Mouse (Mus musculus) stomach, embryonic 14.5 days (tissue): ENCODE data around the gene Defb5. TPM values are rescaled to one million over a fixed set of nuclear protein-coding genes. Genes with fewer than 3 reads are reported as not detected.
"Not testable (repeated sequence)": the region's sequence is repeated elsewhere in the genome, so short reads cannot be mapped to it uniquely, and the experiment has no call there.

Experiments used
- ATAC-seq: fragments of 200-750 bp; cut with Nextera tagmentation; 2 replicates; pipeline ENCODE4 v1.8.0; 2017; ENCODE audit warnings: low read depth, moderate TSS enrichment; ENCODE audit not compliant: insufficient number of reproducible peaks, insufficient read depth, low FRiP score
- H3K27ac ChIP-seq: fragments of 300-500 bp; sonication (generic); 2 replicates; pipeline ENCODE4 v1.5.1; 2014; ENCODE audit warnings: mild to moderate bottlenecking, low read length, moderate library complexity, mixed read lengths
- H3K27me3 ChIP-seq: fragments of 300-500 bp; sonication (generic); 2 replicates; pipeline ENCODE4 v1.6.1; 2014; ENCODE audit warnings: low read length, control low read depth, mixed read lengths; ENCODE audit not compliant: control insufficient read depth, insufficient read depth
- H3K36me3 ChIP-seq: fragments of 300-500 bp; sonication (generic); 2 replicates; pipeline ENCODE4 v1.6.1; 2014; ENCODE audit warnings: mild to moderate bottlenecking, control low read depth, low read length, moderate library complexity, mixed read lengths; ENCODE audit not compliant: control insufficient read depth, insufficient read depth
- H3K4me1 ChIP-seq: fragments of 300-500 bp; sonication (generic); 2 replicates; pipeline ENCODE4 v1.6.1; 2014; ENCODE audit warnings: low read length, control low read depth, mixed read lengths; ENCODE audit not compliant: control insufficient read depth, insufficient read depth
- H3K4me2 ChIP-seq: fragments of 300-500 bp; sonication (generic); replicated peaks from 2 replicates; pipeline ENCODE4 v1.6.1; 2014; ENCODE audit warnings: low read depth, low read length, control low read depth
- H3K4me3 ChIP-seq: fragments of 300-500 bp; sonication (generic); 2 replicates; pipeline ENCODE4 v1.5.1; 2014; ENCODE audit warnings: low read depth, low read length, control low read depth
- H3K9ac ChIP-seq: fragments of 300-500 bp; sonication (generic); replicated peaks from 2 replicates; pipeline ENCODE4 v1.6.1; 2014; ENCODE audit warnings: low read depth, mild to moderate bottlenecking, control low read depth, low read length, moderate library complexity, mixed read lengths
- H3K9me3 ChIP-seq: fragments of 300-500 bp; sonication (generic); 2 replicates; pipeline ENCODE4 v1.6.1; 2016; ENCODE audit warnings: low read depth, low read length, control low read depth; ENCODE audit not compliant: control insufficient read depth
- WGBS: fragments of 180-500 bp; shearing (Covaris S2); extraction: QIAGEN DNeasy Blood & Tissue Kit; methylation state at CpG from one replicate; pipeline ENCODE4 v1.1.7; 2014; 5-methylcytosine and 5-hydroxymethylcytosine counted together
- polyA plus RNA-seq: library from polyadenylated mRNA; unstranded; fragments of >200 nt; fragmentation: Nextera tagmentation; extraction: Ambion mirVana; gene quantifications from 2 replicates; pipeline ENCODE4 v1.2.1, GENCODE M21; 2014

The Defb5 gene
- not detected in 2 replicates for polyA plus RNA-seq

DNA sequence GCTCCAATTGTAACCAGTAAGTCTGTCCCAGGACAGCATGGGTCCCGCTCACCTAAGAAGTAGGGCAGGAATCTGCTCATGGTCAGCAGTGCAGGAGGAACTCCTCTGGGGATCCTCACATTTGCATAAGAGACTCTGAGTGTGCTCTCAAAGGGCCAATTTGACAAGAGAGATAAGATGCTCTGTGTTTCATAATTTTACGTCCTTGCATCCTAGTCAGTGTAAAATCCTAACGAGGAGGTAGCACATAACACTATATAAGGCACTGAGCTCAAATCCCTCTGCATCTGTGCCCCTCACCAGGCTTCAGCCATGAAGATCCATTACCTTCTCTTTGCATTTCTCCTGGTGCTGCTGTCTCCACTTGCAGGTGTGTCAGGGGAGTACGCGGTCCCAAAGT, at the start of gene Defb5:
Gene Defb5 (plus strand): TSS at position 301 of the 400 bp plus-strand sequence.
- H3K9me3 ChIP-seq: no peaks in the 10 kb centered on the region
- H3K36me3 ChIP-seq: no peaks in the 10 kb centered on the region
- WGBS: 89% methylated on average over 5 of the region's 5 CpGs
- no peak for ATAC-seq
- no peak within 1 kb of the TSS for H3K4me2 ChIP-seq
- H3K4me3 ChIP-seq: no peak within 1 kb of the TSS
- H3K4me1 ChIP-seq: no peaks in the 10 kb centered on the region
- H3K27me3 ChIP-seq: no peaks in the 10 kb centered on the region
- no peak within 1 kb of the TSS for H3K9ac ChIP-seq
- H3K27ac ChIP-seq: no peak within 1 kb of the TSS

GRCm38 (mm10) chr8:19225161-19225560, 22.2 kb upstream of the Defb5 start, which contains the start of gene Defb6:
Gene Defb6 (plus strand): TSS chr8:19225478.
- WGBS: 59% methylated on average over 1 of the region's 1 CpGs
- H3K4me1 ChIP-seq: no peaks in the 10 kb centered on the region
- ATAC-seq: no peak
- no peaks in the 10 kb centered on the region for H3K9me3 ChIP-seq
- no peaks in the 10 kb centered on the region for H3K36me3 ChIP-seq
- no peaks in the 10 kb centered on the region for H3K27me3 ChIP-seq
- no peak within 1 kb of the TSS for H3K27ac ChIP-seq
- no peak within 1 kb of the TSS for H3K4me3 ChIP-seq
- H3K4me2 ChIP-seq: no peak within 1 kb of the TSS
- H3K9ac ChIP-seq: no peak within 1 kb of the TSS

- Histone ChIP-seq H3K27me3 (no peaks in the 10 kb centered on the region), H3K9ac (no peak overlapping the region), H3K36me3 (no peaks in the 10 kb centered on the region), H3K4me2 (no peak overlapping the region), H3K9me3 (no peaks in the 10 kb centered on the region), H3K27ac (no peak overlapping the region), H3K4me1 (no peaks in the 10 kb centered on the region), H3K4me3 (no peak overlapping the region)
- ATAC-seq: no peak
- WGBS: 73% methylated on average over 1 of the region's 1 CpGs
Measured at GRCm38 (mm10) chr8:19238101-19238500, 9.3 kb upstream of the Defb5 start.

DNA sequence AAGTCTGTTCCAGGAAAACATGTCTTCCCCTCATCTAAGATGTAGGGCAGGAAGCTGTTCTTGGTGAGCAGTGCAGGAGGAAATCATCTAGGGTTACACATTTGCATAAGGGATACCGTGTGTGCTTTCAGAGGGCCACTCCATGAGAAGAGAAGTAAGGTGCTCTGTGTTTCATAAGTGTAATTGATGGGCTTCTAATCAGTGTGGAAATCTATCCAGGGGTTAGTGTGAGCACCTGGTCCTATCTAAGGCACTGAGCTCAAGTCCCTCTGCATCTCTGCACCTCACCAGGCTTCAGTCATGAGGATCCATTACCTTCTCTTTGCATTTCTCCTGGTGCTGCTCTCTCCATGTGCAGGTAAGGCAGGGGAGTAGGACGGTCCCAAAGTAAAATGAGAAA, 7.8 kb upstream of the Defb5 start, which contains the start of gene Defb46:
Gene Defb46 (plus strand): TSS at position 301 of the 400 bp plus-strand sequence.
- H3K27ac ChIP-seq: no peak within 1 kb of the TSS
- H3K36me3 ChIP-seq: no peaks in the 10 kb centered on the region
- no peak for ATAC-seq
- H3K4me2 ChIP-seq: no peak within 1 kb of the TSS
- no peaks in the 10 kb centered on the region for H3K27me3 ChIP-seq
- H3K4me1 ChIP-seq: no peaks in the 10 kb centered on the region
- no peak within 1 kb of the TSS for H3K4me3 ChIP-seq
- no peak within 1 kb of the TSS for H3K9ac ChIP-seq
- WGBS: 70% methylated on average over 2 of the region's 2 CpGs
- H3K9me3 ChIP-seq: no peaks in the 10 kb centered on the region

DNA sequence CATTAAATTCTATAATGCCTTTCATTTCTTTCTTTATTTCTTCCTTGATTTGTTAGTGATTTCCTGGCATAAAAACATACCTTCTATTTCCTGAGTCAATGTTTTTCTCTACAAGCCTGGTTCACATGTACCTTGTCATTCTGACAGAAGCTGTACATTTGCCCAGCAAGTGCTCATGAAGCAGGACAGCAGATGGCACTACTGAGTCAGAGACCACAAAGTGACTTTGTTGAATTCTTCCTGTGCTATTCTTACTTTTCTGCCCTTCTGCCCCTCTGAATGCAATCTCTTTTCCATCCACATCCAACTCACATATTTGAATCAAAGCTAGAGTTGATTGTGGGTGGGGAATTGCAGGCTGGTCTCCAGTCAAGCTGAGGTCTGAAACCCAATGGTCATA, 10.8 kb downstream of the Defb5 start:
- Histone ChIP-seq H3K4me1 (no peaks in the 10 kb centered on the region), H3K4me2 (no peak overlapping the region), H3K9me3 (no peaks in the 10 kb centered on the region), H3K4me3 (no peak overlapping the region), H3K9ac (no peak overlapping the region), H3K27me3 (no peaks in the 10 kb centered on the region), H3K27ac (no peak overlapping the region), H3K36me3 (no peaks in the 10 kb centered on the region)
- ATAC-seq: no peak

GRCm38 (mm10) chr8:19259667-19260066, 12.3 kb downstream of the Defb5 start:
- no peaks in the 10 kb centered on the region for H3K36me3 ChIP-seq
- H3K4me1 ChIP-seq: no peaks in the 10 kb centered on the region
- H3K4me2 ChIP-seq: no peak overlapping the region
- no peak overlapping the region for H3K9ac ChIP-seq
- H3K27ac ChIP-seq: no peak overlapping the region
- no peak overlapping the region for H3K4me3 ChIP-seq
- 40% methylated on average over 3 of the region's 3 CpGs for WGBS
- no peak for ATAC-seq
- H3K27me3 ChIP-seq: no peaks in the 10 kb centered on the region
- no peaks in the 10 kb centered on the region for H3K9me3 ChIP-seq

DNA sequence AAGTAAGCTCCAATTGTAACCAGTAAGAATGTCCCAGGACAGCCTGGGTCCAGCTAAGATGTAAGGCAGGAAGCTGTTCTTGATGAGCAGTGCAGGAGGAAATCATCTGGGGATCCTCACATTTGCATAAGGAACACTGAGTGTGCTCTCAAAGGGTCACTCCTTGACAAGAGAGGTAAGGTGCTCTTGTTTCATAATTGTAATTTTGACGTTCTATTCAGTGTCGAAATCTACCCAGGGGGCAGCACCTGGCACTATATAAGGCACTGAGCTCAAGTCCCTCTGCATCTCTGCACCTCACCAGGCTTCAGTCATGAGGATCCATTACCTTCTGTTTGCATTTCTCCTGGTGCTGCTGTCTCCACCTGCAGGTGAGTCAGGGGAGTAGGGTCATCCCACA, 45.7 kb downstream of the Defb5 start, which contains the start of gene Defb3:
Gene Defb3 (plus strand): TSS at position 301 of the 400 bp plus-strand sequence.
- H3K4me1 ChIP-seq, H3K9me3 ChIP-seq, H3K27ac ChIP-seq, ATAC-seq, H3K4me3 ChIP-seq, H3K27me3 ChIP-seq, H3K4me2 ChIP-seq, H3K9ac ChIP-seq, H3K36me3 ChIP-seq: not testable (repeated sequence)
- WGBS: 78% methylated on average over 2 of the region's 2 CpGs

GRCm38 (mm10) chr8:19298361-19298760, 51.0 kb downstream of the Defb5 start:
- H3K9ac ChIP-seq, H3K27me3 ChIP-seq, H3K4me1 ChIP-seq, H3K27ac ChIP-seq, ATAC-seq, H3K36me3 ChIP-seq, H3K9me3 ChIP-seq, H3K4me3 ChIP-seq, H3K4me2 ChIP-seq: not testable (repeated sequence)
- WGBS: 64% methylated on average over 3 of the region's 3 CpGs
